Mouse (Mus musculus) effector memory CD4-positive, alpha-beta T cell, adult 7 months (primary cell): ENCODE measurements around the gene Ccdc105. TPM values are rescaled to one million over a fixed set of nuclear protein-coding genes. Genes with fewer than 3 reads are reported as not detected.

ENCODE experiments used
- polyA plus RNA-seq: library from polyadenylated mRNA; unstranded; fragments of 100-300 nt; shearing (Covaris generic); gene quantifications from one replicate; pipeline ENCODE4 v1.2.1, GENCODE M21; 2017

Gene Ccdc105
- polyA plus RNA-seq = not detected

DNA sequence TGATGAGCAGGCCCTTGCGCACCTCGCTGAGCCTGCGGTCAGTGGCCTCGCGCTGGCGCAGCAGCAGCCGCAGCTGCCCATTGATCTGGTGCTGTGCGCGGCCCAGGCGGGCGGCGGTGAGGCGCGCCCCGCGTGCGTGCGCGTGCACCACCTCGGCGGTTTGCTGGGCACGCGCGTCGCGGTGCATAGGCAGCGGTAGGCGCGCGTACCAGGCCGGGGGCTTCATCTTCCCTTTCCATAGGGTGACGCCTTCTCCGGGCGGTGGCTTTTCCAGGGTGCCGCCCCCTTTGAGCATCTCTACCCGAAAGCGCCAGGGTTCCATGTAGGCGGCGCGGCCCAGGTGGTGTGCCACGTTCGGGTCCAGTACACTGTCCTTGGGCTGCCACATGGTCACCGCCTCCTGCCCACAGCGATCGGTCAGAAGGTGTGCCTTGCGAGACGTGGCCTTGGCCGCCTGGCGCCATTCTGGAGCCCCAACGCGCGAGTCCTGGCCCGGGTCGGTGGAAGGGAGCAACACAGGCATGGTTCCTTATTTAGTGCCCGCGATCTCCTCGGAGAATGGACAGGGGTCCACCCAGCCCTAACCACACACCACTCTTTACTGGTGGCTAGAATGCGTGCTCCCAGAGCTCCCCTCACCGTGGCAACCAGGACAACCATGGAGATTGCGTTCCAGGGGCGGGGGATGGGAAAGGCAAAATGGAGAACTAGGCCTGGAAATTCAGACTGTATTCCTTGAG lies at the start of gene Ccdc105:
Gene Ccdc105, minus strand, starts transcription at position 614 of the 740 bp plus-strand sequence.

DNA sequence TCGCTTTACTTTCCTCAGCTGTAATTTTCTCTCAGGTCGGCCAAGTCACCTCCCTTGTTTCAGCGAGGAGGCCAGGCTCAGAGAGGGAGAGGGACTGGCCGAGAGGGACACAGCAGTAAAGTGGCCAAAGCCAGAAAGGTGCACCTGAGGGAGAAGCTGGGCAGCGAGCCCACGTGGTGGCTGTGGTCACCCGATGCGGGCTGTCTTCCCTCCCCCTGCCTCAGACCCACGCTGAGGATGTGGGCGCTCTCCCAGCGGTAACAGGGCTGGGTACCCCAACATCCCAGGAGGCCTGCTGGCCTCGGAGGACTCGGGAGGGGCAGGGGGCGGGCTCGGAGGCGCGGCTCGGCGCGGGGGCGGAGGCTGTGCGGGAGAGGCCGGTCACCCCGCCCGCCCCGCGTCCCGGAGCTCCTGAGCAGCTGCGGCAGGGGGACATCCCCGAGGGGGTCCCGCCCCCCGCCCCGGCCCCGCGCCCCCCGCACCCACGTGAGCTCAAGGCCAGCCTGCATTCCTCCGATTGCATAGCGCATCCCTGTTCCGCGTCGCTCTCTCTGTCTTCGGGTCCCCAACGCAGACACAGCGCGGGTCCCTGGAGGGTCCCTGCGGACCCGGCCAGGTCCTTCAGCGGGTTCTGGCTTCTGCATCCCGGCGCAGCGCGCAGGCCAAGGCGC lies 27.3 kb upstream of the Ccdc105 start, which contains the start of gene Slc1a6:
Gene Slc1a6, plus strand, starts transcription at position 516 of the 671 bp plus-strand sequence.

DNA sequence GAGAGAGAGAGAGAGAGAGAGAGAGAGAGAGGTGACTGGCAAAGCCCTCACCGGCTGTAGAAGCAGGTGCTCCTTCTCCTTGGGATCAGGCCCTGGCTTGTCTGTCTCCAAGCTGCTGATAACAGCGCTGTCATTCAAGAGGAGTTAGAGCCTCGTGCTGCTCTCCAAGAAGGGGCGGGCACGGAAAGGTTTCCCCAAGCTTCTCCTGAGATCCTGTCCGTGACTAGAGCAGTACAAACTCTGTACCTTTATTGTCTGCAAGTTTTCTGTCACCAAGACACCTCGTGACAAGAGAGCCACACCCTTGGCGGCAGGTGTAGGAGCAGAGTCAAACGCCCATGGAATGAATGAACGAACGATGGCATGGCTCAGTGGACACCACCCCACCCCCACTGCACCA lies 34.8 kb downstream of the Ccdc105 start, which contains the start of gene Casp14:
Gene Casp14, minus strand, starts transcription at position 239 of the 400 bp plus-strand sequence.

Other genes with a start within 250 kb of the Ccdc105 start
- gene Olfr1358, start 235.6 kb downstream of the Ccdc105 start, polyA plus RNA-seq = not detected
- gene Ilvbl, start 178.7 kb downstream of the Ccdc105 start, polyA plus RNA-seq = 26.1 TPM
- not detected for gene Syde1, start 161.1 kb downstream of the Ccdc105 start, polyA plus RNA-seq
- not detected for gene Olfr1357, start 135.0 kb downstream of the Ccdc105 start, polyA plus RNA-seq
- not detected for gene Casp14, start 34.8 kb downstream of the Ccdc105 start, polyA plus RNA-seq
- not detected for gene Slc1a6, start 27.4 kb upstream of the Ccdc105 start, polyA plus RNA-seq
- not detected for gene Olfr1356, start 99.1 kb upstream of the Ccdc105 start, polyA plus RNA-seq
- not detected for gene Olfr1355, start 122.5 kb upstream of the Ccdc105 start, polyA plus RNA-seq
- gene Olfr1354, start 160.1 kb upstream of the Ccdc105 start, polyA plus RNA-seq = not detected
- gene Olfr8, start 197.6 kb upstream of the Ccdc105 start, polyA plus RNA-seq = not detected
- not detected for gene Olfr1353, start 210.2 kb upstream of the Ccdc105 start, polyA plus RNA-seq
- 0.15 TPM for gene Olfr1352, start 228.0 kb upstream of the Ccdc105 start, polyA plus RNA-seq